Mouse (Mus musculus) cerebellum, postnatal 25 days (tissue): ENCODE measurements around the gene Crispld2.

Source experiments
- DNase-seq, 2 experiments: peaks; one replicate each; pipeline ENCODE4 v3.0.0; 2021; ENCODE audit warnings: mixed read lengths in 2 of 2

Crispld2 gene

GRCm38 (mm10) chr8:120036578-120036977 lies 44.3 kb downstream of the Crispld2 start:
- no peak for DNase-seq

- DNase-seq: peak; percentile 28 to 45
Measured at GRCm38 (mm10) chr8:120037199-120037598, 45.0 kb downstream of the Crispld2 start.

DNA sequence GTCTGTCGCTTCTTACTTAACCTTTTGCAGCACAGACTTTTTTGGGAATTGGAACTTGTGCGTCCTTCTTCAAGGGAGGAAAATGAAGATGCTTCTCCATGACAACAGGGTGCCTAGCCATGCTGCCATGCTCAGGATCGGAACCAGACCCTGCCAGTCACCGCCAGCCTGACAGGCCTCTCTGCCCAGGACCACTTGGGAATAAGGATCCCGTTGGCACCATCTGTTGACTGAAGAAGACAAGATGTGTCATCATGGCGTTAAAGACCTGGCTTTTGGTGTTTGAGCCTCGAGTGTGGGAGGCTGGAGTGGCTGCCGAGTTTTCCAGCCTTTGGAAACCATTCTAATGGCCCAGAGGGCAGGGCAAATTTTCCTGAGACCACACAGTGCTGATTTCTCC lies 45.4 kb downstream of the Crispld2 start:
- no peak for DNase-seq

- peak in 1 of 2 experiments; percentile 51 for DNase-seq
Measured at GRCm38 (mm10) chr8:120038741-120039140, 46.5 kb downstream of the Crispld2 start.

- DNase-seq: no peak
Measured at GRCm38 (mm10) chr8:120039313-120039919, 47.2 kb downstream of the Crispld2 start.

- peak in 1 of 2 experiments; percentile 22 for DNase-seq
Measured at GRCm38 (mm10) chr8:120040861-120041260, 48.6 kb downstream of the Crispld2 start.

DNA sequence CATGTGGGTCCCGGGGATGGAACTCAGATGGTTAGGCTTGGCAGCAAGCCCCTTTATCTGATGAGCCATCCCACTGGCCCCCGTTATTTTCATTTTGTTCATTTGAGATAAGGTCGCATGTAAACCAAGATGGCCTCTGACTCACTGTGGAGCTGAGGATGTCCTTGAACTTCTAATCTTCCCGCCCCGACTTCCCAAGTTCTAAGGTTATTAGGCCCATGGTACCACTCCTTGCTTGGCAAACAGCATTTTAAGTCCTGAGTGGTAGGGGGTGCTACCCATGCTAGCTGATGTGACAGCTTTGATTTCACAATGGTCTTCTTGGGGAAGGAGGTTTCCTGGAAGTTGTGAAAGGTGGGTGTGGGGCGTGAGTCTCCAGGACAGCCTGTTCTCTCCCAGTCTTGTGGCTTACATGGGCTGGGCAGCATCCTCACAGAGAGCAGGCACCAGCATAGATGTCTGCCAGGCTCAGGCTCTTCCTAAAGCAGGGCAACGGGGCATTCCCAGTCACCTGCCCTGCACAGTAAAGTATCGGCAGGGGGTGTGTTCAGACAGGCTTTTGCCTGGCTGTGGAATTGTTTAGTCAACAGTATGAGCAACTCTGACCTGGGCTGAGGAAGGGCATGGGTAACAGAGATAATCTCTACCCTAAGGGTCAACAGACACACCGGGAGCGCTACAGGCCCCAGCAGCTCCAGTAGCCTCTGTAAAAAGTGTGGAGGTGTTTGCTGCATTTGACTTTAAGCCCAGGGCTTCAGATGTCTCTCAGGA lies 50.5 kb downstream of the Crispld2 start:
- DNase-seq: no peak

- no peak for DNase-seq
Measured at GRCm38 (mm10) chr8:120044907-120045306, 52.7 kb downstream of the Crispld2 start.

GRCm38 (mm10) chr8:120045471-120045870 lies 53.2 kb downstream of the Crispld2 start:
- no peak for DNase-seq

GRCm38 (mm10) chr8:120046258-120047020 lies 54.2 kb downstream of the Crispld2 start:
- peak; percentile 87 to 90 for DNase-seq

DNA sequence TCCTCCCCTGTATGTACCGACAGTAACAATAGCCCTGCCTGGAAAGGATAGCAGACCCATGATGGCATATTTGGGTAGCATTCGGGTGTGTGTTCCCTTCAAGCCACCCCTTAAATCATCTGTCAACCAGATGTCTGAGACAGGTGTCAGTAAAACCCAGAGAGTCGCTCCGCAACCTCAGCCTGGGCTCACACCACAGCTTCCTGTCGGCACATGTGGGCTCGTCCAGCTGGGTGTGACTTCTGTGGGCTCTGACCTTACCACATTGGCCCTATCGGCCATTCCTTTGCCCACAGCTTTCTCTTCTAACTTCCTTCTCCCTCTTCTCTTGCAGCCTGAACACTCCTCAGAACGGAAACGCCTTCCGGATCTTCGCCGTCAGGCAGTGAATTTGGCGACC lies 57.7 kb downstream of the Crispld2 start:
- no peak for DNase-seq

GRCm38 (mm10) chr8:120050376-120050775 lies 58.1 kb downstream of the Crispld2 start:
- peak in 1 of 2 experiments; percentile 56 for DNase-seq

DNA sequence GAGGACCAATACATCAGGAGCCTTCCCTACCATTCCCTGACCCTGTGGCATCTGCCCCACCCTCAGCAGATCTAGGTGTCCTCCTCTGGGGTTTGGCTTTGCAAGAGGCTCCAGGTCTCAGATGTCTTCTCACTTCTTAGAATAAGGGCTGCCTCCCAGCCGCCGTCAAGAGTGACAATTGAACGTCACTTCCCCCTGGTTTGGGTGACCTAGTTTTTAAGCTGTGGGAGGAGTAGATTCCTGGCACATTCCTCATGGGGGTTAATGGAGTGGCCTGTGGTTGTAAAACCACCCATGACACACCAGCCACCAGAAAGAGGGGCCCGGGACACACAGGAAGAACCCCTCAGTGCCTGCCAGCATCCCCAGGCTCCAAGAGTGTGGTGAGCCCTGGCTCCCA lies 58.8 kb downstream of the Crispld2 start:
- no peak for DNase-seq

DNA sequence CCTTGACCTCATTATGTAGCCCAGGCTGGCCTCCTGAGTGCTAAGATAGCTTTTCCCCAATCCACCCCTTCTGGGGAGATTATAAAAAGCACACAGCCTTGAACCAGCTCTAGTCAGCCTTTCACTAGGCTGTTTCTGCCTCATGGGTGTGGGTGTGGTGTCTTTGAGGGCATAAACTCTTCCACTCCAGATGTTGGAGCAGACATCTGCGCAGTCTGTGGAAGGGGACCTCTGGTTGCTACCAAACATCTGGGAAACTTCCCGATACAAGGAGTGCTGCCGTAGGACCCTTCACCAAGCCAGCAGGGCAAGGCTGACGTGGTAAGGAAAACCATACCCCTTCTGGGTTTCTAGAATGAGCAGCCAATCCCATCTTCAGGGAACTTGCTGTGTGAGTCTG lies 59.7 kb downstream of the Crispld2 start:
- DNase-seq: no peak

- no peak for DNase-seq
Measured at GRCm38 (mm10) chr8:120052318-120052717, 60.1 kb downstream of the Crispld2 start.

- no peak for DNase-seq
Measured at GRCm38 (mm10) chr8:120054833-120055232, 62.6 kb downstream of the Crispld2 start.

DNA sequence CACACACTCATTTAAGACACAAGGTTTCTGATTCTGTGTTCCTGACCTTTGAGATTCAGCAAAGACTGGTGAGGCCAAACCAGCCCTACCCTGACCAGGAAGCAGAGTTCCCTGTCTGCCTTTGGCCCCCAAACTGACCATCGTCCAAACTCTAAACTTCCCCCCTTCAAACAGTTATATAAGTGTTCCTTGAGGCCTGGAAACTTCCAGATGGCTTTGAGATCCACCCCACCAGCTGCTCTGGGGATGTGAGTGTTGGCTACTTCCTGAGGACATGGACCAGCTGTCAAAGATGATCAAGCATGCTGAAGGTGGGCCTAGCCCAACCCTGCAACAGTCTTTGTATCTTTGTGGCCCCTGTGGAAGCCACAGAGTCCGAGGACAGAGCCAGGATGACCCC lies 64.8 kb downstream of the Crispld2 start:
- no peak for DNase-seq

GRCm38 (mm10) chr8:120062742-120063141 lies 70.5 kb downstream of the Crispld2 start:
- DNase-seq: no peak

DNA sequence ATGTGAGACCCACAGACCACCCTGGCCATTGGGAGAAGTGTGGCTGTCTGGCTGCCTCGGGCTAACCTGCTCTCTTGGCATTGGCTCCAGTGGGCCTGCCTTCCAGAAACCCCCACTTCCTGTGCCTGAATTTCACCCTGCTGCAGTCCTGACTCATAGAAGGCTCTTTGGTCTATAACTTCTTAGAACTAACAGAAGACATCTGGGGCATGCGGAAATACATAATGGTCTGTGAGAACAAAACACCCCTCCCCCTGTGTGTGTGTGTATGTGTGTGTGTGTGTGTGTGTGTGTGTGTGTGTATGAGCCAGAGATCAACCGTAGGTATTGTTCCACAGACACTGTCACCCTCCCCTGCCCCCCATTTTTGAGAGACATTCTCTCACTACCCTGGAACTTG lies 71.1 kb downstream of the Crispld2 start:
- DNase-seq: no peak

- no peak for DNase-seq
Measured at GRCm38 (mm10) chr8:120065611-120066010, 73.4 kb downstream of the Crispld2 start.

GRCm38 (mm10) chr8:120066226-120066625 lies 74.0 kb downstream of the Crispld2 start:
- no peak for DNase-seq

DNA sequence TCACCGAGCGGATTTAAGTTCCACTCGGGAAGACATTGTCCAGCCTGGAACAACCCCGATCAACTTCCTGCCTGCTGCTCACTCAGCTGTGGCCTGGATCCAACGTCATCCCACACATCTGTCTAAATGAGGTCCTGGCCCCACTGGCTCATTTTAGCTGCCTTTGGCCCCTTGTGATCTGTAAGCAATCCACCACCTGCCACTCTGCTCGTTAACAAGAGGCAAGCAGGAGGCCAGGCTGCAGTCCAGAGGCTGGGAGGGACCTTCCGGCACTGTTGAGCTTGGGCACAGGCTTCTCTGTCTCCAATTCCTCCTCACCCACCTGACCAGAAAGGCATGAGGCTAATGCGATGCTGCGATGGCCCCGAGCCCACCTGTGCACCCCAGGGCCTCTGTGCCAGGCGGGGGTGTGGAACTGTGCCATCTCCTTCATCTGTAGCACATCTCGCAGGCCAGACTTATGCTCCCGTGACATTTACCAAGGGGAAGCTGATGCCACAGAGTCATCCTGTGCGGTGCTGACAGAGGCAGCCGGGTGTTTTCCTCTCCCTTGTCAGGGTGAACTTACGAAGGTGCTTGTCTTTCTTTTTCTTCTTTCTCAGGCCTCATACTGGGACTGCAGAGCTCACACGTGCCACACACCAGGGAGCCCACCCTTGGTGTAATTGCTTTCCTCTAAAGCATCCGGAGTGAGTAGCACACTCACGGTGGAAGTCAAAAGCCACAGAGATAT lies 75.9 kb downstream of the Crispld2 start:
- peak; percentile 69 to 73 for DNase-seq

DNA sequence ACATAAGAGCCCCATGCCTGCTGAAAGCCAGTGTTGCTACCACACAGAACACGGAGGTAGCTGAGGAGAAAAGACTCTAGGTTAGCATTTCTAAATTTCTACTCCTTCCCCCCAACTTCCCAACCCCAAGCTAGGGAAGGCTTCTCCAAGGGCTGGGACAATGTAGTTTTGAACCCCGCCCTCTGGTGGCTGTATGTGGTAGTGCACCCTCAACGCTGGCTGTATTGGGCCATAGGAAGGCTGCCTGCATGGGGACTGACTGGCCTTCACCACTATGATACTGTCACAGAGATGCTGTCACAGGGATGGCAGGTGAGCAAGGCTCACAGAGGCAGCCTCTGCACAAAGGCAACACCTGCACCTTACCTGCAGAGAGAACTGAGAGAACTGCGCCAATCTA lies 79.4 kb downstream of the Crispld2 start:
- peak; percentile 92 to 93 for DNase-seq
